Mouse (Mus musculus) C2C12 (cell line): ENCODE data around the gene Nufip1. TPM values are rescaled to one million over a fixed set of nuclear protein-coding genes. Genes with fewer than 3 reads are reported as not detected.

Experiments
- H3K27me3 ChIP-seq: one replicate; pipeline ENCODE4 v1.6.1; 2011; ENCODE audit not compliant: control insufficient read depth, insufficient read depth, insufficient read length
- H3K36me3 ChIP-seq: one replicate; pipeline ENCODE4 v1.6.1; 2011; ENCODE audit not compliant: control insufficient read depth, insufficient read depth
- H3K4me3 ChIP-seq: one replicate; pipeline ENCODE4 v1.5.1; 2011; ENCODE audit warnings: mild to moderate bottlenecking, control low read depth; ENCODE audit not compliant: poor library complexity, insufficient read depth, severe bottlenecking
- H3K79me2 ChIP-seq: one replicate; pipeline ENCODE4 v1.6.1; 2011; ENCODE audit not compliant: control insufficient read depth, insufficient read depth
- H3K79me3 ChIP-seq: one replicate; pipeline ENCODE4 v1.6.1; 2011; ENCODE audit warnings: low read depth, control low read depth
- H3ac ChIP-seq: one replicate; pipeline ENCODE3; 2011; ENCODE audit warnings: low read depth; ENCODE audit not compliant: control insufficient read depth, insufficient read length
- CEBPB ChIP-seq: IDR thresholded peaks from one replicate; pipeline ENCODE4 v1.6.1; 2011; ENCODE audit warnings: low read depth, mild to moderate bottlenecking, control low read depth, moderate library complexity
- CTCF ChIP-seq: IDR thresholded peaks from one replicate; pipeline ENCODE4 v1.5.1; 2011; ENCODE audit not compliant: control insufficient read depth, insufficient read depth, insufficient read length
- FOSL1 ChIP-seq: IDR thresholded peaks from one replicate; pipeline ENCODE4 v1.8.0; 2011; ENCODE audit warnings: mild to moderate bottlenecking, low read length; ENCODE audit not compliant: poor library complexity, insufficient read depth, severe bottlenecking
- MAX ChIP-seq: IDR thresholded peaks from one replicate; pipeline ENCODE4 v1.6.1; 2011; ENCODE audit warnings: mild to moderate bottlenecking, control low read depth
- MYOD1 ChIP-seq: IDR thresholded peaks from one replicate; pipeline ENCODE4 v1.6.1; 2011; ENCODE audit warnings: low read depth; ENCODE audit not compliant: control insufficient read depth, insufficient read length
- MYOG ChIP-seq: IDR thresholded peaks from one replicate; pipeline ENCODE4 v1.6.1; 2011; ENCODE audit not compliant: control insufficient read depth, insufficient read length; ENCODE audit errors: extremely low read depth
- USF1 ChIP-seq: IDR thresholded peaks from one replicate; pipeline ENCODE4 v1.6.1; 2011; ENCODE audit warnings: low read depth, mild to moderate bottlenecking, control low read depth, moderate library complexity
- long read RNA-seq, 2 experiments: library from polyadenylated mRNA; unstranded; transcript quantifications; one replicate each; pipeline ENCODE4 v2.0.0; 2019 to 2020
- polyA plus RNA-seq: library from polyadenylated mRNA; unstranded; fragments of >200 nt; fragmentation: generic; extraction: Trizol; gene quantifications from one replicate; pipeline ENCODE4 v1.2.1, GENCODE M21; 2012; ENCODE audit warnings: missing spikeins

Nufip1 gene
- 8.1 TPM for polyA plus RNA-seq
- long read RNA-seq, experiment 1, transcript Nufip1-201 (10 exons, 3,974 nt), result major isoform, 22 of 25 reads
- long read RNA-seq, experiment 1, partial matches to known transcripts, result 1 of 25 reads
- long read RNA-seq, experiment 1, other reads (novel, unspliced or antisense), result 2 of 25 reads
- long read RNA-seq, experiment 2, transcript Nufip1-201 (10 exons, 3,974 nt), result major isoform, 156 of 166 reads
- long read RNA-seq, experiment 2, partial matches to known transcripts, result 2 of 166 reads
- long read RNA-seq, experiment 2, other reads (novel, unspliced or antisense), result 8 of 166 reads

- Histone ChIP-seq H3ac (peak within 1 kb of the TSS; percentile 96), H3K36me3 (peaks cover 39% of the 10 kb centered on the region), H3K79me2 (peaks cover 71% of the 10 kb centered on the region), H3K27me3 (no peaks in the 10 kb centered on the region), H3K4me3 (peak within 1 kb of the TSS; percentile 89), H3K79me3 (peaks cover 37% of the 10 kb centered on the region)
- TF ChIP-seq FOSL1 (no peak), MYOG (no peak), CEBPB (no peak), USF1 (peak; percentile 72), MYOD1 (no peak), CTCF (no peak), MAX (peak; percentile 71)
Observed at GRCm38 (mm10) chr14:76110396-76111221, at the start of gene Nufip1, which contains the start of gene Gpalpp1. Nufip1 (plus strand) TSS chr14:76110891. Gpalpp1 (minus strand) TSS chr14:76110760.

GRCm38 (mm10) chr14:76067237-76067636 lies 43.5 kb upstream of the Nufip1 start:
- H3K36me3 ChIP-seq, result no peaks in the 10 kb centered on the region
- H3K4me3 ChIP-seq, result no peak overlapping the region
- TF ChIP-seq MYOG, result no peak
- no peak for TF ChIP-seq CEBPB
- TF ChIP-seq CTCF, result no peak
- TF ChIP-seq MYOD1, result no peak
- TF ChIP-seq USF1, result no peak
- TF ChIP-seq MAX, result no peak
- no peak for TF ChIP-seq FOSL1
- H3ac ChIP-seq, result no peak overlapping the region
- no peaks in the 10 kb centered on the region for H3K27me3 ChIP-seq
- no peaks in the 10 kb centered on the region for H3K79me2 ChIP-seq
- no peaks in the 10 kb centered on the region for H3K79me3 ChIP-seq

- Histone ChIP-seq H3K27me3 (no peaks in the 10 kb centered on the region), H3K4me3 (no peak overlapping the region), H3K79me2 (no peaks in the 10 kb centered on the region), H3ac (no peak overlapping the region), H3K36me3 (no peaks in the 10 kb centered on the region), H3K79me3 (no peaks in the 10 kb centered on the region)
- no peak for TF ChIP-seq MYOD1
- TF ChIP-seq MYOG, result no peak
- no peak for TF ChIP-seq USF1
- no peak for TF ChIP-seq CTCF
- TF ChIP-seq MAX, result no peak
- TF ChIP-seq FOSL1, result no peak
- TF ChIP-seq CEBPB, result no peak
Observed at GRCm38 (mm10) chr14:76068296-76068695, 42.4 kb upstream of the Nufip1 start.

GRCm38 (mm10) chr14:76069296-76069695 lies 41.4 kb upstream of the Nufip1 start:
- TF ChIP-seq USF1, result no peak
- no peak for TF ChIP-seq MYOD1
- TF ChIP-seq CEBPB, result no peak
- no peak for TF ChIP-seq MAX
- TF ChIP-seq FOSL1, result no peak
- TF ChIP-seq MYOG, result no peak
- no peak for TF ChIP-seq CTCF
- no peaks in the 10 kb centered on the region for H3K79me3 ChIP-seq
- no peak overlapping the region for H3K4me3 ChIP-seq
- H3ac ChIP-seq, result no peak overlapping the region
- H3K79me2 ChIP-seq, result no peaks in the 10 kb centered on the region
- H3K27me3 ChIP-seq, result no peaks in the 10 kb centered on the region
- no peaks in the 10 kb centered on the region for H3K36me3 ChIP-seq

- Histone ChIP-seq H3K4me3 (no peak overlapping the region), H3K27me3 (no peaks in the 10 kb centered on the region)
- TF ChIP-seq MYOD1 (no peak), CTCF (no peak), MAX (no peak), FOSL1 (no peak), USF1 (no peak), CEBPB (no peak), MYOG (no peak)
Observed at GRCm38 (mm10) chr14:76072626-76073025, 38.1 kb upstream of the Nufip1 start.

More at GRCm38 (mm10) chr14:76072626-76073025, 38.1 kb upstream of the Nufip1 start:
- Histone ChIP-seq H3K36me3 (no peaks in the 10 kb centered on the region), H3ac (no peak overlapping the region), H3K79me2 (no peaks in the 10 kb centered on the region), H3K79me3 (no peaks in the 10 kb centered on the region)
